Mouse (Mus musculus): ENCODE data around the gene Gm7876. TPM values are rescaled to one million over a fixed set of nuclear protein-coding genes. Genes with fewer than 3 reads are reported as not detected.

The Gm7876 gene
- not detected in 4 replicates for total RNA-seq (2023)

GRCm38 (mm10) chr14:4708938-4709337, at the start of gene Gm7876:
Gene Gm7876 (plus strand): TSS chr14:4709238.

GRCm38 (mm10) chr14:4663892-4664291, 45.1 kb upstream of the Gm7876 start, which contains the start of gene Gm3239:
Gene Gm3239 (plus strand): TSS chr14:4664192.

GRCm38 (mm10) chr14:4726038-4726880, 17.2 kb downstream of the Gm7876 start, which contains the start of gene Gm3252:
Gene Gm3252 (plus strand): TSS chr14:4726775.

Other genes with a start within 250 kb of the Gm7876 start
- not detected in 4 replicates for gene Gm3182, start 227.5 kb upstream of the Gm7876 start, total RNA-seq (2023)
- gene Gm3047, start 153.8 kb upstream of the Gm7876 start, total RNA-seq (2023): not detected in 4 replicates
- gene Gm8159, start 76.9 kb upstream of the Gm7876 start, total RNA-seq (2023): not detected in 4 replicates
- gene Gm3239, start 45.0 kb upstream of the Gm7876 start, total RNA-seq (2023): not detected in 4 replicates
- not detected in 4 replicates for gene Gm3252, start 17.5 kb downstream of the Gm7876 start, total RNA-seq (2023)
- gene Gm9602, start 67.1 kb downstream of the Gm7876 start, total RNA-seq (2023): not detected in 4 replicates
- gene Gm3269, start 128.9 kb downstream of the Gm7876 start, total RNA-seq (2023): not detected in 4 replicates
- gene Gm3264, start 146.3 kb downstream of the Gm7876 start, total RNA-seq (2023): not detected in 4 replicates
- not detected in 4 replicates for gene Gm3278, start 183.2 kb downstream of the Gm7876 start, total RNA-seq (2023)